Mouse (Mus musculus): ENCODE results near the gene Macrod2. TPM values are rescaled to one million over a fixed set of nuclear protein-coding genes. Genes with fewer than 3 reads are reported as not detected.

Macrod2 gene
- polyA plus RNA-seq, 2 experiments, result 2.1 to 7.7 TPM

DNA sequence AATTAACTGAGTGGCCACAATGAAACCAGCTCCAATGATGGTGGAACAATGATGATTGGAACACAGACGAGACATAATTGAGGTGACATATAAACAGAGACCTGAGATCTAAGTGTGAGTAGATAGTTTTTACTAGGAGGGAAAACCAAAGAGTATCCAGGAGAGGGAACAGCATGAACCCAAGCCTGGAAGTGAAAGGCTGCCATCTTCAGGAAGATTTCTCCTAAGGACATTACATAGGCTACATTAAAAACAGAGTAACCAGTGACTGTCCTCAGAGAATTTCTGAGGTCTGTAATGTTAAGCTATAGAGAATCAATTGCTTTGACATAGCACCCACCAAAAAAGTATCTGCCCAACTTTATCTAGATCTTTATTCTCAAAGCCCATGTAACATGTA, 999.7 kb downstream of the Macrod2 start:
- Histone ChIP-seq H3K36me3 (replicated peaks; ENCODE audit: control insufficient read depth, insufficient read depth, low read depth) (no peaks in the 10 kb centered on the region), H3K27me3 (ENCODE audit: control insufficient read depth, insufficient read depth, low read length) (no peaks in the 10 kb centered on the region), H3K4me1 (replicated peaks; ENCODE audit: control insufficient read depth in 2 of 2, insufficient read depth in 2 of 2, low read length in 1 of 2) (no peaks in the 10 kb centered on the region), H3K4me2 (ENCODE audit: low read depth) (no peak overlapping the region), H3K4me3 (ENCODE audit: insufficient read depth in 1 of 2, low read depth in 2 of 2, low read length in 2 of 2) (no peak overlapping the region), H3K9ac (replicated peaks) (no peak overlapping the region), H3K9me3 (ENCODE audit: control insufficient read depth, low read length) (no peaks in the 10 kb centered on the region), H3K27ac (no peak overlapping the region)
- no peak for TF ChIP-seq EP300 (IDR thresholded peaks at IDR 0.05; ENCODE audit: low read depth)
- TF ChIP-seq CTCF (IDR thresholded peaks at IDR 0.05; ENCODE audit: low read depth), result no peak
- DNase-seq (ENCODE audit: low read depth in 3 of 3, low spot score in 3 of 3), result no peak
- ATAC-seq (ENCODE audit: insufficient read depth), result no peak
- 19% methylated on average over 1 of the region's 1 CpGs for WGBS (ENCODE audit: insufficient replicate concordance)

- no peak overlapping the region for H3K4me2 ChIP-seq (ENCODE audit: low read depth)
- 24% methylated on average over 2 of the region's 2 CpGs for WGBS (ENCODE audit: insufficient replicate concordance)
- TF ChIP-seq CTCF (IDR thresholded peaks at IDR 0.05; ENCODE audit: low read depth), result no peak
- TF ChIP-seq EP300 (IDR thresholded peaks at IDR 0.05; ENCODE audit: low read depth), result no peak
- H3K4me1 ChIP-seq (replicated peaks; ENCODE audit: control insufficient read depth in 2 of 2, insufficient read depth in 2 of 2, low read length in 1 of 2), result no peaks in the 10 kb centered on the region
- H3K9ac ChIP-seq (replicated peaks), result no peak overlapping the region
- no peak overlapping the region for H3K4me3 ChIP-seq (ENCODE audit: insufficient read depth in 1 of 2, low read depth in 2 of 2, low read length in 2 of 2)
- DNase-seq (ENCODE audit: low read depth in 3 of 3, low spot score in 3 of 3) (no peak), ATAC-seq (ENCODE audit: insufficient read depth) (no peak)
- H3K9me3 ChIP-seq (ENCODE audit: control insufficient read depth, low read length), result no peaks in the 10 kb centered on the region
- H3K36me3 ChIP-seq (replicated peaks; ENCODE audit: control insufficient read depth, insufficient read depth, low read depth), result no peaks in the 10 kb centered on the region
- no peaks in the 10 kb centered on the region for H3K27me3 ChIP-seq (ENCODE audit: control insufficient read depth, insufficient read depth, low read length)
- H3K27ac ChIP-seq, result no peak overlapping the region
Observed at GRCm38 (mm10) chr2:141408766-141409165, 1013.7 kb downstream of the Macrod2 start.

- Histone ChIP-seq H3K36me3 (replicated peaks; ENCODE audit: control insufficient read depth, insufficient read depth, low read depth) (no peaks in the 10 kb centered on the region), H3K4me3 (ENCODE audit: insufficient read depth in 1 of 2, low read depth in 2 of 2, low read length in 2 of 2) (no peak overlapping the region), H3K4me2 (ENCODE audit: low read depth) (no peak overlapping the region), H3K9ac (replicated peaks) (no peak overlapping the region), H3K4me1 (replicated peaks; ENCODE audit: control insufficient read depth in 2 of 2, insufficient read depth in 2 of 2, low read length in 1 of 2) (no peaks in the 10 kb centered on the region), H3K9me3 (ENCODE audit: control insufficient read depth, low read length) (no peaks in the 10 kb centered on the region), H3K27me3 (ENCODE audit: control insufficient read depth, insufficient read depth, low read length) (no peaks in the 10 kb centered on the region), H3K27ac (no peak overlapping the region)
- TF ChIP-seq EP300 (IDR thresholded peaks at IDR 0.05; ENCODE audit: low read depth), result no peak
- no peak for TF ChIP-seq CTCF (IDR thresholded peaks at IDR 0.05; ENCODE audit: low read depth)
- DNase-seq (ENCODE audit: low read depth in 3 of 3, low spot score in 3 of 3), result no peak
- no peak for ATAC-seq (ENCODE audit: insufficient read depth)
Observed at GRCm38 (mm10) chr2:141416436-141416835, 1021.3 kb downstream of the Macrod2 start.

DNA sequence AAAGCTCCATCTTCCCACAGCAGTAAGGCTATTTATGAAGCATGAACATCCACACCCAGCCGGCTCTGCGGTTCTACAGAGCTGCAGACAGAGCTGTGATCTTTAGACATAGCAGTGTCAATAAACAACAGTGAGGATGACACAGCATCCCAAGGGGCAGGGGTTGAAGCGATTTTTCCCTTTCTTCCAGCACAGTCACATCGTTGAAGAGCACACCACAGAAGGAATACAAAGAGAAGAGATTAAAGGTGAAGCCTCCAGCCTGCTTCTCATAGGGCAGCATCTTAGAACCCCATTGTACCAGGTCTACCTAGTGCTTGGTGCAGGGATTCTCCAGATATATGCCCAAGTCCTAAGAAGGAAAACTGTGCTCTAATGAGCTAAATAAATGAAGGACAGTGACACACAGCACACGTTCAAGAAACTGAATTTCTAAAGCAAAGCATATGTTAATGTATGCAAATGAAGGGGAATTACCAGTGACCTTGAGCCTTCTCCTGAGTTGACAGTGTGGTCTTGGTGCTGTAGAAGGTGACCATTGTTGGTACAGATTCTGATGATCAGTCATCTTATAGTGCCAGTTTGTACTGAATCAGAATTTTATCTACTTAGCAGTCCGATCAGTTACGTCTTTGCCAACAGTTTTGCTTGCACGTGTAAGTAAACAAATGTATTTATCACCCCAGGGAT, 1021.9 kb downstream of the Macrod2 start:
- ATAC-seq (ENCODE audit: insufficient read depth) (no peak), DNase-seq (ENCODE audit: low read depth in 3 of 3, low spot score in 3 of 3) (no peak)
- Histone ChIP-seq H3K36me3 (replicated peaks; ENCODE audit: control insufficient read depth, insufficient read depth, low read depth) (no peaks in the 10 kb centered on the region), H3K9me3 (ENCODE audit: control insufficient read depth, low read length) (no peaks in the 10 kb centered on the region), H3K4me3 (ENCODE audit: insufficient read depth in 1 of 2, low read depth in 2 of 2, low read length in 2 of 2) (no peak overlapping the region), H3K27me3 (ENCODE audit: control insufficient read depth, insufficient read depth, low read length) (no peaks in the 10 kb centered on the region), H3K4me2 (ENCODE audit: low read depth) (no peak overlapping the region), H3K9ac (replicated peaks) (no peak overlapping the region), H3K27ac (no peak overlapping the region), H3K4me1 (replicated peaks; ENCODE audit: control insufficient read depth in 2 of 2, insufficient read depth in 2 of 2, low read length in 1 of 2) (no peaks in the 10 kb centered on the region)
- 44% methylated on average over 8 of the region's 8 CpGs for WGBS (ENCODE audit: insufficient replicate concordance)
- no peak for TF ChIP-seq EP300 (IDR thresholded peaks at IDR 0.05; ENCODE audit: low read depth)
- TF ChIP-seq CTCF (IDR thresholded peaks at IDR 0.05; ENCODE audit: low read depth), result no peak

GRCm38 (mm10) chr2:141419806-141420205, 1024.7 kb downstream of the Macrod2 start:
- Histone ChIP-seq H3K9me3 (ENCODE audit: control insufficient read depth, low read length) (no peaks in the 10 kb centered on the region), H3K9ac (replicated peaks) (no peak overlapping the region), H3K4me1 (replicated peaks; ENCODE audit: control insufficient read depth in 2 of 2, insufficient read depth in 2 of 2, low read length in 1 of 2) (no peaks in the 10 kb centered on the region), H3K4me3 (ENCODE audit: insufficient read depth in 1 of 2, low read depth in 2 of 2, low read length in 2 of 2) (no peak overlapping the region), H3K4me2 (ENCODE audit: low read depth) (no peak overlapping the region), H3K27ac (no peak overlapping the region), H3K36me3 (replicated peaks; ENCODE audit: control insufficient read depth, insufficient read depth, low read depth) (no peaks in the 10 kb centered on the region), H3K27me3 (ENCODE audit: control insufficient read depth, insufficient read depth, low read length) (no peaks in the 10 kb centered on the region)
- 54% methylated on average over 1 of the region's 1 CpGs for WGBS (ENCODE audit: insufficient replicate concordance)
- DNase-seq (ENCODE audit: low read depth in 3 of 3, low spot score in 3 of 3) (no peak), ATAC-seq (ENCODE audit: insufficient read depth) (no peak)
- TF ChIP-seq EP300 (IDR thresholded peaks at IDR 0.05; ENCODE audit: low read depth) (no peak), CTCF (IDR thresholded peaks at IDR 0.05; ENCODE audit: low read depth) (no peak)
